Mouse (Mus musculus) heart, adult 2 months (tissue): ENCODE measurements around the gene Tacc2.

Experiments used
- CTCF ChIP-seq: fragments of 200-600 bp; IDR thresholded peaks from 2 replicates; pipeline ENCODE4 v1.8.1; 2022; ENCODE audit warnings: antibody characterized with exemption, mild to moderate bottlenecking, moderate library complexity
- POLR2A ChIP-seq: fragments of 200-500 bp; IDR thresholded peaks from 2 replicates; pipeline ENCODE4 v1.6.1; 2011; ENCODE audit warnings: mild to moderate bottlenecking, low read depth, low read length, control low read depth; ENCODE audit not compliant: insufficient read depth

- TF ChIP-seq POLR2A (no peak), CTCF (no peak)
These were observed 27.2 kb downstream of the Tacc2 start for GRCm38 (mm10) chr7:130604390-130604789.
